Mouse (Mus musculus) midbrain, embryonic 13.5 days (tissue): ENCODE measurements around the gene Dcdc2b. TPM values are rescaled to one million over a fixed set of nuclear protein-coding genes. Genes with fewer than 3 reads are reported as not detected.
A peak's percentile ranks its signal among the peaks of the same experiment; 100 is the strongest.

Experiments used
- ATAC-seq: fragments of 200-750 bp; cut with Nextera tagmentation; 2 replicates; pipeline ENCODE4 v1.8.0; 2017; ENCODE audit warnings: mild to moderate bottlenecking, moderate TSS enrichment, moderate library complexity
- H3K27ac ChIP-seq: fragments of 300-500 bp; sonication (generic); 2 replicates; pipeline ENCODE4 v1.5.1; 2015; ENCODE audit warnings: inconsistent platforms, mild to moderate bottlenecking, moderate library complexity
- H3K27me3 ChIP-seq: fragments of 300-500 bp; sonication (generic); 2 replicates; pipeline ENCODE4 v1.6.1; 2015; ENCODE audit warnings: mild to moderate bottlenecking, inconsistent platforms
- H3K36me3 ChIP-seq: fragments of 300-500 bp; sonication (generic); 2 replicates; pipeline ENCODE4 v1.6.1; 2015; ENCODE audit warnings: mild to moderate bottlenecking, inconsistent platforms
- H3K4me1 ChIP-seq: fragments of 300-500 bp; sonication (generic); replicated peaks from 2 replicates; pipeline ENCODE4 v1.6.1; 2015; ENCODE audit warnings: inconsistent platforms
- H3K4me2 ChIP-seq: fragments of 300-500 bp; sonication (generic); replicated peaks from 2 replicates; pipeline ENCODE4 v1.6.1; 2015; ENCODE audit warnings: moderate library complexity, mild to moderate bottlenecking, inconsistent platforms
- H3K4me3 ChIP-seq: fragments of 300-500 bp; sonication (generic); replicated peaks from 2 replicates; pipeline ENCODE4 v1.5.1; 2015; ENCODE audit warnings: mild to moderate bottlenecking, inconsistent platforms
- H3K9ac ChIP-seq: fragments of 300-500 bp; sonication (generic); replicated peaks from 2 replicates; pipeline ENCODE4 v1.6.1; 2015; ENCODE audit warnings: mild to moderate bottlenecking, inconsistent platforms
- H3K9me3 ChIP-seq: fragments of 300-500 bp; sonication (generic); 2 replicates; pipeline ENCODE4 v1.6.1; 2016; ENCODE audit warnings: mild to moderate bottlenecking, inconsistent platforms
- WGBS: fragments of 180-500 bp; shearing (Covaris S2); methylation state at CpG from one replicate; pipeline ENCODE4 v1.1.7; 2015; 5-methylcytosine and 5-hydroxymethylcytosine counted together
- polyA plus RNA-seq: library from polyadenylated mRNA; unstranded; fragments of >200 nt; fragmentation: Nextera tagmentation; extraction: Ambion mirVana; gene quantifications from 2 replicates; pipeline ENCODE4 v1.2.1, GENCODE M21; 2015

Gene Dcdc2b
- polyA plus RNA-seq, 1 experiment from 2014 or later, result 2.6 TPM

- H3K4me3 ChIP-seq, result no peak overlapping the region
Observed at GRCm38 (mm10) chr4:129586943-129587342, 27.1 kb downstream of the Dcdc2b start.

GRCm38 (mm10) chr4:129585773-129586172, 28.3 kb downstream of the Dcdc2b start:
- Histone ChIP-seq H3K27ac (no peak overlapping the region), H3K4me2 (no peak overlapping the region; the same call in 1 of the 2 replicates), H3K4me3 (no peak overlapping the region), H3K4me1 (peaks cover 9% of the 10 kb centered on the region; the same call in 1 of the 2 replicates), H3K9ac (no peak overlapping the region), H3K36me3 (peaks cover 8% of the 10 kb centered on the region), H3K27me3 (0 out of 2 replicates have a peak, but pooled peaks cover 2% of the 10 kb centered on the region), H3K9me3 (no peaks in the 10 kb centered on the region)
- WGBS, result 85% methylated on average over 9 of the region's 9 CpGs
- ATAC-seq, result no peak

More at GRCm38 (mm10) chr4:129586943-129587342, 27.1 kb downstream of the Dcdc2b start:
- WGBS, result 42% methylated on average over 1 of the region's 1 CpGs
- Histone ChIP-seq H3K4me1 (peaks cover 9% of the 10 kb centered on the region; the same call in 1 of the 2 replicates), H3K27ac (no peak overlapping the region), H3K4me2 (no peak overlapping the region), H3K36me3 (peaks cover 19% of the 10 kb centered on the region), H3K27me3 (0 out of 2 replicates have a peak, but pooled peaks cover 2% of the 10 kb centered on the region), H3K9me3 (no peaks in the 10 kb centered on the region), H3K9ac (no peak overlapping the region)
- no peak for ATAC-seq

GRCm38 (mm10) chr4:129584884-129585608, 29.0 kb downstream of the Dcdc2b start:
- peak overlapping the region; percentile 57 for H3K4me2 ChIP-seq
- 3% methylated on average over 36 of the region's 36 CpGs for WGBS
- no peaks in the 10 kb centered on the region for H3K9me3 ChIP-seq
- peaks cover 9% of the 10 kb centered on the region; the same call in 1 of the 2 replicates for H3K4me1 ChIP-seq
- H3K36me3 ChIP-seq, result 0 out of 2 replicates have a peak, but pooled peaks cover under 1% of the 10 kb centered on the region
- peak overlapping the region; percentile 34 for H3K4me3 ChIP-seq
- 0 out of 2 replicates have a peak, but pooled peaks cover 2% of the 10 kb centered on the region for H3K27me3 ChIP-seq
- peak; percentile 60; the same call in 1 of the 2 replicates for ATAC-seq
- peak overlapping the region; percentile 50 for H3K9ac ChIP-seq
- no peak overlapping the region for H3K27ac ChIP-seq

GRCm38 (mm10) chr4:129584370-129584769, 29.7 kb downstream of the Dcdc2b start:
- Histone ChIP-seq H3K9me3 (no peaks in the 10 kb centered on the region), H3K4me1 (peaks cover 9% of the 10 kb centered on the region; the same call in 1 of the 2 replicates), H3K9ac (no peak overlapping the region), H3K4me2 (peak overlapping the region; percentile 57), H3K27me3 (0 out of 2 replicates have a peak, but pooled peaks cover 2% of the 10 kb centered on the region), H3K36me3 (no peaks in the 10 kb centered on the region), H3K27ac (no peak overlapping the region), H3K4me3 (no peak overlapping the region)
- ATAC-seq, result no peak
- WGBS, result 78% methylated on average over 1 of the region's 1 CpGs

GRCm38 (mm10) chr4:129582251-129582650, 31.8 kb downstream of the Dcdc2b start:
- H3K4me1 ChIP-seq, result peaks cover 10% of the 10 kb centered on the region; the same call in 1 of the 2 replicates
- H3K36me3 ChIP-seq, result no peaks in the 10 kb centered on the region
- no peak overlapping the region for H3K9ac ChIP-seq
- H3K4me3 ChIP-seq, result no peak overlapping the region
- no peak overlapping the region for H3K4me2 ChIP-seq
- WGBS, result 79% methylated on average over 1 of the region's 1 CpGs
- H3K27me3 ChIP-seq, result 0 out of 2 replicates have a peak, but pooled peaks cover 2% of the 10 kb centered on the region
- H3K27ac ChIP-seq, result no peak overlapping the region
- H3K9me3 ChIP-seq, result no peaks in the 10 kb centered on the region
- no peak for ATAC-seq

- Histone ChIP-seq H3K4me2 (no peak overlapping the region), H3K9me3 (no peaks in the 10 kb centered on the region), H3K36me3 (no peaks in the 10 kb centered on the region), H3K27ac (no peak overlapping the region), H3K27me3 (0 out of 2 replicates have a peak, but pooled peaks cover 2% of the 10 kb centered on the region), H3K4me3 (no peak overlapping the region), H3K4me1 (peaks cover 15% of the 10 kb centered on the region; the same call in 1 of the 2 replicates), H3K9ac (no peak overlapping the region)
- no peak for ATAC-seq
- 70% methylated on average over 7 of the region's 7 CpGs for WGBS
Observed at GRCm38 (mm10) chr4:129580347-129580746, 33.7 kb downstream of the Dcdc2b start.

- WGBS, result 90% methylated on average over 5 of the region's 5 CpGs
- Histone ChIP-seq H3K27ac (no peak within 1 kb of the TSS), H3K4me3 (no peak within 1 kb of the TSS), H3K4me2 (0 out of 2 replicates have a peak within 1 kb of the TSS, but pooled peaks have one; percentile 19), H3K9ac (no peak within 1 kb of the TSS), H3K9me3 (no peaks in the 10 kb centered on the region), H3K27me3 (no peaks in the 10 kb centered on the region), H3K4me1 (peaks cover 6% of the 10 kb centered on the region; the same call in 1 of the 2 replicates), H3K36me3 (no peaks in the 10 kb centered on the region)
- ATAC-seq, result no peak
Observed at GRCm38 (mm10) chr4:129578466-129578865, 35.6 kb downstream of the Dcdc2b start, which contains the start of gene Fam167b. Gene Fam167b, minus strand, starts transcription at chr4:129578549.

- 81% methylated on average over 7 of the region's 7 CpGs for WGBS
- Histone ChIP-seq H3K27me3 (no peaks in the 10 kb centered on the region), H3K36me3 (no peaks in the 10 kb centered on the region), H3K27ac (no peak overlapping the region), H3K9me3 (no peaks in the 10 kb centered on the region), H3K4me3 (no peak overlapping the region), H3K9ac (no peak overlapping the region), H3K4me2 (no peak overlapping the region), H3K4me1 (peaks cover 6% of the 10 kb centered on the region; the same call in 1 of the 2 replicates)
- ATAC-seq, result no peak
Observed at GRCm38 (mm10) chr4:129577688-129578087, 36.4 kb downstream of the Dcdc2b start.

GRCm38 (mm10) chr4:129576863-129577491, 37.1 kb downstream of the Dcdc2b start:
- Histone ChIP-seq H3K9ac (peak overlapping the region; percentile 11; the same call in 1 of the 2 replicates), H3K4me2 (peak overlapping the region; percentile 19; the same call in 1 of the 2 replicates), H3K4me1 (peaks cover 6% of the 10 kb centered on the region; the same call in 1 of the 2 replicates), H3K36me3 (no peaks in the 10 kb centered on the region), H3K4me3 (no peak overlapping the region), H3K27ac (no peak overlapping the region), H3K9me3 (no peaks in the 10 kb centered on the region), H3K27me3 (no peaks in the 10 kb centered on the region)
- ATAC-seq, result peak; percentile 50; the same call in 1 of the 2 replicates
- WGBS, result 26% methylated on average over 21 of the region's 21 CpGs

- Histone ChIP-seq H3K27me3 (no peaks in the 10 kb centered on the region), H3K4me3 (no peak overlapping the region), H3K27ac (no peak overlapping the region), H3K9me3 (no peaks in the 10 kb centered on the region), H3K4me1 (peaks cover 6% of the 10 kb centered on the region; the same call in 1 of the 2 replicates), H3K36me3 (no peaks in the 10 kb centered on the region), H3K4me2 (no peak overlapping the region), H3K9ac (no peak overlapping the region)
- ATAC-seq, result no peak
- 59% methylated on average over 7 of the region's 8 CpGs for WGBS
Observed at GRCm38 (mm10) chr4:129575171-129575844, 38.7 kb downstream of the Dcdc2b start.

GRCm38 (mm10) chr4:129573430-129573829, 40.6 kb downstream of the Dcdc2b start, which contains the start of gene Lck:
Gene Lck, minus strand, starts transcription at chr4:129573641.
- Histone ChIP-seq H3K9me3 (no peaks in the 10 kb centered on the region), H3K4me1 (peaks cover 6% of the 10 kb centered on the region; the same call in 1 of the 2 replicates), H3K4me3 (no peak within 1 kb of the TSS), H3K4me2 (no peak within 1 kb of the TSS), H3K27me3 (no peaks in the 10 kb centered on the region), H3K27ac (no peak within 1 kb of the TSS), H3K36me3 (no peaks in the 10 kb centered on the region), H3K9ac (no peak within 1 kb of the TSS)
- WGBS, result 92% methylated on average over 8 of the region's 8 CpGs
- ATAC-seq, result no peak
